Mouse (Mus musculus): ENCODE measurements around the gene Ephb4. TPM values are rescaled to one million over a fixed set of nuclear protein-coding genes. Genes with fewer than 3 reads are reported as not detected.
A peak's percentile ranks its signal among the peaks of the same experiment; 100 is the strongest.

Gene Ephb4
- total RNA-seq, 1 experiment from 2014 or later: not detected

- peak; percentile 95 for ATAC-seq (replicated peaks; ENCODE audit: low read depth, poor library complexity, severe bottlenecking)
Measured at GRCm38 (mm10) chr5:137333512-137334174, 16.3 kb upstream of the Ephb4 start, which contains the start of gene Slc12a9. TSS of gene Slc12a9 (minus strand) at chr5:137333597.

GRCm38 (mm10) chr5:137334317-137334716, 15.6 kb upstream of the Ephb4 start:
- no peak for ATAC-seq (replicated peaks; ENCODE audit: low read depth, poor library complexity, severe bottlenecking)

- ATAC-seq (replicated peaks; ENCODE audit: low read depth, poor library complexity, severe bottlenecking): no peak
Measured at GRCm38 (mm10) chr5:137335066-137335465, 14.8 kb upstream of the Ephb4 start.

GRCm38 (mm10) chr5:137337190-137337589, 12.7 kb upstream of the Ephb4 start:
- no peak for ATAC-seq (replicated peaks; ENCODE audit: low read depth, poor library complexity, severe bottlenecking)

GRCm38 (mm10) chr5:137338256-137338655, 11.7 kb upstream of the Ephb4 start:
- peak; percentile 60 for ATAC-seq (replicated peaks; ENCODE audit: low read depth, poor library complexity, severe bottlenecking)

- ATAC-seq (replicated peaks; ENCODE audit: low read depth, poor library complexity, severe bottlenecking): no peak
Measured at GRCm38 (mm10) chr5:137338663-137339289, 11.1 kb upstream of the Ephb4 start.

- no peak for ATAC-seq (replicated peaks; ENCODE audit: low read depth, poor library complexity, severe bottlenecking)
Measured at GRCm38 (mm10) chr5:137339290-137339979, 10.5 kb upstream of the Ephb4 start.

GRCm38 (mm10) chr5:137340222-137340621, 9.7 kb upstream of the Ephb4 start:
- ATAC-seq (replicated peaks; ENCODE audit: low read depth, poor library complexity, severe bottlenecking): no peak

- no peak for ATAC-seq (replicated peaks; ENCODE audit: low read depth, poor library complexity, severe bottlenecking)
Measured at GRCm38 (mm10) chr5:137342407-137343012, 7.4 kb upstream of the Ephb4 start.

- no peak for ATAC-seq (replicated peaks; ENCODE audit: low read depth, poor library complexity, severe bottlenecking)
Measured at GRCm38 (mm10) chr5:137343412-137343811, 6.5 kb upstream of the Ephb4 start.

GRCm38 (mm10) chr5:137343869-137344268, 6.0 kb upstream of the Ephb4 start:
- no peak for ATAC-seq (replicated peaks; ENCODE audit: low read depth, poor library complexity, severe bottlenecking)

GRCm38 (mm10) chr5:137345821-137346220, 4.1 kb upstream of the Ephb4 start:
- 0 out of 2 replicates have a peak, but pooled peaks have one; percentile 24 for ATAC-seq (replicated peaks; ENCODE audit: low read depth, poor library complexity, severe bottlenecking)

- no peak for ATAC-seq (replicated peaks; ENCODE audit: low read depth, poor library complexity, severe bottlenecking)
Measured at GRCm38 (mm10) chr5:137346388-137346787, 3.5 kb upstream of the Ephb4 start.

GRCm38 (mm10) chr5:137346983-137347382, 2.9 kb upstream of the Ephb4 start:
- no peak for ATAC-seq (replicated peaks; ENCODE audit: low read depth, poor library complexity, severe bottlenecking)

GRCm38 (mm10) chr5:137347856-137348255, 2.1 kb upstream of the Ephb4 start:
- ATAC-seq (replicated peaks; ENCODE audit: low read depth, poor library complexity, severe bottlenecking): no peak

GRCm38 (mm10) chr5:137348482-137349383, 1.2 kb upstream of the Ephb4 start:
- ATAC-seq (replicated peaks; ENCODE audit: low read depth, poor library complexity, severe bottlenecking): no peak

GRCm38 (mm10) chr5:137350205-137351057, 522 bp downstream of the Ephb4 start:
- no peak for ATAC-seq (replicated peaks; ENCODE audit: low read depth, poor library complexity, severe bottlenecking)

GRCm38 (mm10) chr5:137351058-137351380, 1.1 kb downstream of the Ephb4 start:
- ATAC-seq (replicated peaks; ENCODE audit: low read depth, poor library complexity, severe bottlenecking): no peak

GRCm38 (mm10) chr5:137351394-137351793, 1.5 kb downstream of the Ephb4 start:
- no peak for ATAC-seq (replicated peaks; ENCODE audit: low read depth, poor library complexity, severe bottlenecking)

Data from common myeloid progenitor, adult 5-6 weeks (primary cell).